Comparison of ENCODE assay signal across 11 mouse cellular contexts in genomic region chr15:80318543-80319255, GRCm38 (mm10). TPM values are rescaled to one million over a fixed set of nuclear protein-coding genes. Genes with fewer than 3 reads are reported as not detected.
A peak's percentile ranks its signal among the peaks of the same experiment; 100 is the strongest.
DNase-seq lines count a peak whose midpoint lies in the region; ATAC-seq lines count a peak whose summit lies in the region.
"Had no signal": no experiment of that assay in that cellular context is flagged by ENCODE, and none has a peak within 500 bp of the region (broad histone marks: within the 10 kb centered on the region; RNA-seq: fewer than 3 reads in every experiment).

No protein-coding gene starts in this region.

- H3K27ac ChIP-seq in hindbrain, embryonic 10.5 days: peak overlapping the region; percentile 46
- no peak overlapping the region for H3K27ac ChIP-seq in hindbrain, embryonic 16.5 days (ENCODE audit: low read depth, low read length)
- no peak overlapping the region for H3K27ac ChIP-seq in forebrain, embryonic 14.5 days (ENCODE audit: low read depth, low read length)
- H3K27ac ChIP-seq in midbrain, embryonic 12.5 days (replicated peaks): no peak overlapping the region
- H3K27ac ChIP-seq: gastrocnemius, adult 2 months had no signal

- H3K4me2 ChIP-seq in hindbrain, embryonic 16.5 days (ENCODE audit: low read length): no peak overlapping the region
- no peak overlapping the region for H3K4me2 ChIP-seq in forebrain, embryonic 14.5 days (ENCODE audit: low read length)
- H3K4me2 ChIP-seq in midbrain, embryonic 12.5 days (replicated peaks): no peak overlapping the region

- ATAC-seq in hindbrain, embryonic 16.5 days: no peak
- no peak for ATAC-seq in forebrain, embryonic 14.5 days
- ATAC-seq in midbrain, embryonic 12.5 days (ENCODE audit: low FRiP score, low read depth): no peak

- peak; percentile 35 for DNase-seq in hindbrain, embryonic 10.5 days (ENCODE audit: low spot score)
- DNase-seq in NIH3T3 (ENCODE audit: low read depth): peak; percentile 40
- peak; percentile 38 for DNase-seq in forebrain, embryonic 14.5 days (ENCODE audit: low spot score)
- DNase-seq in adrenal gland, postnatal 10 days: no peak
- DNase-seq in urinary bladder, postnatal 10 days (ENCODE audit: low spot score): no peak
- no peak for DNase-seq in urinary bladder, postnatal 14 days (ENCODE audit: low spot score)
- DNase-seq: gastrocnemius, adult 2 months had no signal

- no peaks in the 10 kb centered on the region for H3K36me3 ChIP-seq in hindbrain, embryonic 10.5 days
- no peaks in the 10 kb centered on the region for H3K36me3 ChIP-seq in hindbrain, embryonic 16.5 days (ENCODE audit: control insufficient read depth, insufficient read depth, low read length)
- no peaks in the 10 kb centered on the region for H3K36me3 ChIP-seq in forebrain, embryonic 14.5 days (ENCODE audit: control insufficient read depth, insufficient read depth, low read length)
- H3K36me3 ChIP-seq in midbrain, embryonic 12.5 days: no peaks in the 10 kb centered on the region

- WGBS in hindbrain, embryonic 10.5 days: 16% methylated on average over 11 of the region's 11 CpGs
- 11% methylated on average over 11 of the region's 11 CpGs for WGBS in hindbrain, embryonic 16.5 days
- WGBS in forebrain, embryonic 14.5 days: 6% methylated on average over 11 of the region's 11 CpGs
- 18% methylated on average over 11 of the region's 11 CpGs for WGBS in midbrain, embryonic 12.5 days

- peaks cover 41% of the 10 kb centered on the region for H3K4me1 ChIP-seq in hindbrain, embryonic 10.5 days (replicated peaks)
- peaks cover 18% of the 10 kb centered on the region for H3K4me1 ChIP-seq in hindbrain, embryonic 16.5 days (ENCODE audit: control insufficient read depth, insufficient read depth, low read depth, low read length)
- peaks cover 6% of the 10 kb centered on the region; the same call in 1 of the 2 replicates for H3K4me1 ChIP-seq in forebrain, embryonic 14.5 days (ENCODE audit: control insufficient read depth, insufficient read depth, low read length)
- H3K4me1 ChIP-seq in midbrain, embryonic 12.5 days: peaks cover 33% of the 10 kb centered on the region

- H3K4me3 ChIP-seq in hindbrain, embryonic 10.5 days: no peak overlapping the region
- H3K4me3 ChIP-seq in hindbrain, embryonic 16.5 days (ENCODE audit: low read length): no peak overlapping the region
- H3K4me3 ChIP-seq in forebrain, embryonic 14.5 days (ENCODE audit: low read depth, low read length): no peak overlapping the region
- H3K4me3 ChIP-seq in midbrain, embryonic 12.5 days: no peak overlapping the region
- H3K4me3 ChIP-seq: gastrocnemius, adult 2 months had no signal

- no peak overlapping the region for H3K9ac ChIP-seq in hindbrain, embryonic 16.5 days (ENCODE audit: low read depth, low read length)
- H3K9ac ChIP-seq in forebrain, embryonic 14.5 days (ENCODE audit: low read length): no peak overlapping the region
- H3K9ac ChIP-seq in midbrain, embryonic 12.5 days (replicated peaks): 0 out of 2 replicates have a peak overlapping the region, but pooled peaks have one; percentile 11

- H3K9me3 ChIP-seq in hindbrain, embryonic 10.5 days: 0 out of 2 replicates have a peak, but pooled peaks cover 3% of the 10 kb centered on the region
- no peaks in the 10 kb centered on the region for H3K9me3 ChIP-seq in hindbrain, embryonic 16.5 days (ENCODE audit: control insufficient read depth, low read length)
- no peaks in the 10 kb centered on the region for H3K9me3 ChIP-seq in forebrain, embryonic 14.5 days (replicated peaks; ENCODE audit: control insufficient read depth, low read length)
- H3K9me3 ChIP-seq in midbrain, embryonic 12.5 days: no peaks in the 10 kb centered on the region

- H3K27me3 ChIP-seq in hindbrain, embryonic 10.5 days (ENCODE audit: insufficient read depth, poor library complexity, severe bottlenecking): no peaks in the 10 kb centered on the region
- no peaks in the 10 kb centered on the region for H3K27me3 ChIP-seq in hindbrain, embryonic 16.5 days (replicated peaks; ENCODE audit: control insufficient read depth, insufficient read depth, low read length)
- H3K27me3 ChIP-seq in forebrain, embryonic 14.5 days (replicated peaks; ENCODE audit: control insufficient read depth, insufficient read depth, low read length): no peaks in the 10 kb centered on the region
- H3K27me3 ChIP-seq in midbrain, embryonic 12.5 days: no peaks in the 10 kb centered on the region

RNA-seq across cellular contexts. Expression of gene Cacna1i, which starts 31.7 kb away (rescaled TPM):
- 0.01 and 0.04 TPM in 2 replicates for polyA plus RNA-seq in hindbrain, embryonic 10.5 days (2016; fragmentation: Nextera tagmentation; extraction: Ambion mirVana)
- polyA plus RNA-seq in hindbrain, embryonic 16.5 days (2015; fragmentation: Nextera tagmentation; extraction: Ambion mirVana): 0.74 and 0.84 TPM in 2 replicates
- 0.46 and 0.51 TPM in 2 replicates for polyA plus RNA-seq in forebrain, embryonic 14.5 days (2014; fragmentation: Nextera tagmentation; extraction: Ambion mirVana)
- polyA plus RNA-seq in midbrain, embryonic 12.5 days (2016; fragmentation: Nextera tagmentation; extraction: Ambion mirVana): 0.08 and 0.17 TPM in 2 replicates
- total RNA-seq in adrenal gland, postnatal 10 days (2021): 1 to 10 TPM in 1 of 2 experiments, under 1 TPM in 1; 0.27 to 1.1 TPM
- polyA plus RNA-seq: heart, embryonic 16.5 days; stomach, embryonic 14.5 days had no signal

RNA-seq across cellular contexts. Expression of gene Rps19bp1, which starts 54.6 kb away (rescaled TPM):
- 67.4 TPM in 2 replicates for polyA plus RNA-seq in hindbrain, embryonic 10.5 days (2016; fragmentation: Nextera tagmentation; extraction: Ambion mirVana)
- 70.6 and 70.7 TPM in 2 replicates for polyA plus RNA-seq in hindbrain, embryonic 16.5 days (2015; fragmentation: Nextera tagmentation; extraction: Ambion mirVana)
- 71.1 and 78.0 TPM in 2 replicates for polyA plus RNA-seq in forebrain, embryonic 14.5 days (2014; fragmentation: Nextera tagmentation; extraction: Ambion mirVana)
- 56.5 and 60.7 TPM in 2 replicates for polyA plus RNA-seq in midbrain, embryonic 12.5 days (2016; fragmentation: Nextera tagmentation; extraction: Ambion mirVana)
- 10 to 100 TPM; 33.0 to 37.6 TPM for total RNA-seq in adrenal gland, postnatal 10 days (2021)

Comparison
In these comparisons a context has a peak if more than half of its experiments do, and no peak if none do; other contexts are left out.
1. DNase-seq: peak in hindbrain, embryonic 10.5 days (single experiment), NIH3T3 (single experiment) and forebrain, embryonic 14.5 days (single experiment); none in adrenal gland, postnatal 10 days (single experiment), urinary bladder, postnatal 10 days (single experiment) and urinary bladder, postnatal 14 days (single experiment).